Mouse (Mus musculus): ENCODE measurements around the gene Fyn. TPM values are rescaled to one million over a fixed set of nuclear protein-coding genes. Genes with fewer than 3 reads are reported as not detected.
A peak's percentile ranks its signal among the peaks of the same experiment; 100 is the strongest.

Fyn gene
- polyA plus RNA-seq, 1 experiment from 2014 or later: 34.1 TPM

DNA sequence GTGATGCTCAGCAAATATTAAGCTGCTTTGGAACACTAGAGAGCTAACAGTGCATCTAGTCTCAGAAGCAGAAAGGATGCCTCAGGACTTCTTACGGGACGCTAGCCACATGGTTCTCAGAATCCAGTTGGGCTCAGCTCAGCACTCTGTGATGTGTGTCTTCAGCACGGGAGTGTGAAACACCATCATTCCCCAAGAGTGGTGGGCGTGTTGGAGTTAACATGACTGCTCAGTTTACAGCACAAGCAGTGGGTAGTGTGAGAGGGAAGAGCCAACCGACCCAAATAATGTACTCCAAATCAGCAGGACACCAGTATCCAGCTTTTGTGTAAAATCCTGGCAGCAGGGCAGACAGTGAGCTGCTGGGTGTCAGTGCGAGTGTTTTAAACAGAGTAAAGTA lies 116.2 kb downstream of the Fyn start:
- WGBS: 36% methylated on average over 6 of the region's 6 CpGs
- ATAC-seq (ENCODE audit: insufficient number of reproducible peaks, insufficient read depth, low FRiP score, low TSS enrichment, low read depth): no peak

DNA sequence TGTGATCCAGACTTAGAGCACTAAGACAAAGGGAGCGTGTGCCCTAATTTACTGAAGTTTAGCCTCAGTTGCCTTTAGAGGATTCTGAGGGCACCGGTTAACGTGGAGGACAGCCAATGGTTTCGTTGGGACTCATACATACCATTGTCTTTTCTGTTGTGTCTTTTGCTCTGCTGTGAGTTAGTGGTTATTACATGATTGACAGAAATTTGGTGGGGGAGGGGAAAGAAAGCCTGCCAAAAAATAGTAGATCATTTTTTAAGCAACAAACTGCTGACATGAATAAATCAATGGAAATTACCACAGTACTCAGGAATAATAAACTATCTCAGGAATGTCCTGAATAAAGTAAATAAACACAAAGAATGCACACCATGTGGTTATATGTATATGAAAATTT lies 117.3 kb downstream of the Fyn start:
- 50% methylated on average over 4 of the region's 4 CpGs for WGBS
- H3K4me3 ChIP-seq: no peak overlapping the region
- H3K4me1 ChIP-seq: peaks cover 43% of the 10 kb centered on the region
- H3K36me3 ChIP-seq: 0 out of 2 replicates have a peak, but pooled peaks cover 4% of the 10 kb centered on the region
- no peak overlapping the region for H3K4me2 ChIP-seq
- H3K27me3 ChIP-seq: no peaks in the 10 kb centered on the region
- no peak overlapping the region for H3K9ac ChIP-seq
- H3K27ac ChIP-seq: peak overlapping the region; percentile 55
- ATAC-seq (ENCODE audit: insufficient number of reproducible peaks, insufficient read depth, low FRiP score, low TSS enrichment, low read depth): no peak
- H3K9me3 ChIP-seq: no peaks in the 10 kb centered on the region

More for the DNA sequence above, 116.2 kb downstream of the Fyn start:
- Histone ChIP-seq H3K4me1 (peaks cover 43% of the 10 kb centered on the region), H3K9ac (no peak overlapping the region), H3K4me3 (no peak overlapping the region), H3K27ac (peak overlapping the region; percentile 55; the same call in 1 of the 2 replicates), H3K9me3 (no peaks in the 10 kb centered on the region), H3K27me3 (no peaks in the 10 kb centered on the region), H3K4me2 (peak overlapping the region; percentile 20; the same call in 1 of the 2 replicates), H3K36me3 (0 out of 2 replicates have a peak, but pooled peaks cover 4% of the 10 kb centered on the region)

DNA sequence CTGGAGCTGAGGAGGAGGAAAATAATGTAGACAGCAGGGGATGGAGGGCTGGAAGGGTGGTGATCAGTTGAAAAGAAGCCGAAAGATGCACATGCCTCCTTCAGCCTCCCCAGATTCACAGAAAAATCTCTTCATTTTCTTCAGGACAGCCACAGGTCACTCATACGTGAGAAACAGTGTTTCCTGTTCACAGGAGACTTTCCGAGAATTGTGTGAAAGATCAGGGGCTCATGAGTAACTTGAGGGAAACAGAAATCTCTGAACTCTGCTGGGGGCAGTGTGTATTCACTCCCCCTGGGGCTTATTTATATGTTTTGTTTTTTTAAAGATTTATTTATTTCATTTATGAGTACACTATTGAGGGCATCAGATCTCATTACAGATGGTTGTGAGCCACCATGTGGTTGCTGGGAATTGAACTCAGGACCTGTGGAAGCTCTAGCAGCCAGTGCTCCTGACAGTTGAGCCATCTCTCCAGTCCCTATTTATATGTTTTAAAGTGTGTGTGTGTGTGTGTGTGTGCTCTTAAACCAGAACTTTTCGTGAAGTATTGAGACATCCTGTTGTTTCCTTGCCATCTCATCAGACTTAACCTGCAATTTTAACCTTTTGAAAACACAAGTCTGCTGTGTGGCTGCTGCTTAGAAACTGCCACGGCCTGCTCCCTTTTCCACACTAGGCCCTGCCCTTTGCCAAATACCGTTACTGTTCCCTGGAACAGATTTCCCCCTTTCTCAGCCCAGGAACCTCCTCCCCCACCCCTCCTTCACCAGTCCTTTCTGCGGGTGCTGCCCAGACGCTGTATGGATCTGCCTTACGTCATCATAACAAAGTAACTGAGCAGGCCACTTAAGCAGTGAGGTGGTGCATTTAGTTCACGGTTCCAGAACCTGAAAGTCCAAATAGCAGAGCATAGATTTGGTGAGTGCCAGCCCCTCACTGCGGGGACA lies 118.1 kb downstream of the Fyn start:
- 0 out of 2 replicates have a peak overlapping the region, but pooled peaks have one; percentile 11 for H3K9ac ChIP-seq

DNA sequence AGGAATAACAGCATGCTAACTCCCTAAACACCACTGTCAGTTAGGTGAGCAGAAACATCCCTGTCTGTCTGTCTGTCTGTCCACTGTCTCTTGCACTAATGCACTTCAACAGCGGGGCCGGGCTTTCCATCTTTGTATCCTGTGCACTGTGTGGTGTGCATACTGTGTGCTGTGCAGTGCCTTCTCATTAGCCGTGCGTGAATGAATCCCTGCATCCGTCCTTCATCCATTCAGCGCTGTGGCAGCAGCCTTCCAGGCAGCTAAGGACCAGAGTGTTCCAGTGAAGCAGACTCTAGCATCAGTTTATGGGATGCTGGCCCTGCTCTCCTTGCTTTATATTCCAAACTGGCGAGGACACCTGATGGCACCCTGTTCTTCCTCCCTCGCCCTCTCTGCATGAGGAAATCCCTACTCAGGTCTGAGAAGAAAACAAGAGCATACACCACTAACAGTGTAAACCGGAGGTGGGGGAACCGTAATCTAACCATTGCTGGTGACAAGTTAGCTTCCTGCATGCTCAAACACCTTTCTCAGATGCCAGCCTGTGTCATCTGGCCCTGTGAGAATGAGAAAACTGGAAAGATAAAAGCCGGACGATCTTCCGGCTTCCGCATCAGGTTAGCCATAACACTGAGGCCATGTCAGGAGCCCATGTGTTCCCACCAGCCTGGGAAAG lies 119.2 kb downstream of the Fyn start:
- 0 out of 2 replicates have a peak, but pooled peaks cover 4% of the 10 kb centered on the region for H3K36me3 ChIP-seq
- no peak for ATAC-seq (ENCODE audit: insufficient number of reproducible peaks, insufficient read depth, low FRiP score, low TSS enrichment, low read depth)
- no peak overlapping the region for H3K4me2 ChIP-seq
- no peak overlapping the region for H3K4me3 ChIP-seq
- 88% methylated on average over 14 of the region's 14 CpGs for WGBS
- H3K27ac ChIP-seq: no peak overlapping the region
- H3K9me3 ChIP-seq: no peaks in the 10 kb centered on the region
- no peak overlapping the region for H3K9ac ChIP-seq
- peaks cover 43% of the 10 kb centered on the region for H3K4me1 ChIP-seq
- no peaks in the 10 kb centered on the region for H3K27me3 ChIP-seq

More for the DNA sequence above, 118.1 kb downstream of the Fyn start:
- Histone ChIP-seq H3K4me3 (no peak overlapping the region), H3K27ac (peak overlapping the region; percentile 33), H3K9me3 (no peaks in the 10 kb centered on the region), H3K4me2 (no peak overlapping the region), H3K4me1 (peaks cover 43% of the 10 kb centered on the region), H3K36me3 (0 out of 2 replicates have a peak, but pooled peaks cover 4% of the 10 kb centered on the region), H3K27me3 (no peaks in the 10 kb centered on the region)
- no peak for ATAC-seq (ENCODE audit: insufficient number of reproducible peaks, insufficient read depth, low FRiP score, low TSS enrichment, low read depth)
- 41% methylated on average over 11 of the region's 11 CpGs for WGBS

DNA sequence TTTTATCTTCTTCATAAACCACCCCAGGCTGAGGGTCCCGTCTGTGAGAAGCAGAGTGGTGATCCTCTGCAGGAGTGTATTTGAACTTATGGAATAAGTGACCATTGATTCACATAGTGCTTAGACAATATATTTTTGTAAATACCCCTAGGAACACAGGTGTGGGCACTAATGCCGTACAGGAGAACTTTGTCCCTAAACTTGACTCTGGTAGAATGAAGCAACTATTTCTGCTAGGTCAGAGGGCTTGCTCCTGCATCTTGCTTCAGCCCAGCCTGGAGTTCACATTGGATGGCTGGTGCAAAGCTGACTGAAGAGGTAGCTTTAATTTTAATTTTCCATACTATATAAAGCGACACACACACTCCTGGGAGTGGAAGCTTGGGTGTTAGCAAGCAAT lies 119.9 kb downstream of the Fyn start:
- H3K4me1 ChIP-seq: peaks cover 48% of the 10 kb centered on the region
- H3K36me3 ChIP-seq: no peaks in the 10 kb centered on the region
- H3K4me2 ChIP-seq: no peak overlapping the region
- WGBS: 78% methylated on average over 3 of the region's 3 CpGs
- no peak overlapping the region for H3K9ac ChIP-seq
- no peak overlapping the region for H3K4me3 ChIP-seq
- H3K27ac ChIP-seq: no peak overlapping the region
- no peak for ATAC-seq (ENCODE audit: insufficient number of reproducible peaks, insufficient read depth, low FRiP score, low TSS enrichment, low read depth)
- no peaks in the 10 kb centered on the region for H3K27me3 ChIP-seq
- no peaks in the 10 kb centered on the region for H3K9me3 ChIP-seq

DNA sequence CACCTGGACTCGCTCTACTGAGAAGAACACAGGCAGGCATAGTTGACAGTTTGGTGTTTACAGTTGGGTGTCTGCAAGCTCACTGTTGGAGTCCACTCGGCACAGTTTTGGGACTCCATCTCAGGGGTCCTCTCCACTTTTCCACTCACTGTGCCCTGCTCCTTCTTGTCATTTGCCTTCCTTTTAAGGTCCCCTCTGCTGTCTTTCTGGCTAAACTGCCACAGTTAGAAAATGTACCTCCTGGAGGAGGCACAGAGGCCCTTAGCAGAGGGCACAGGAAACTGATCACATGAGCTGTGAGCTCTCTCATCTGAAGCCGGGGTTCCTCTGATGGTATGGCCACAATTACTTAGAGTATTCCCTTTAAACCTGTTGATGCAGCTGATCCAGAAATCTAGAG lies 120.3 kb downstream of the Fyn start:
- H3K4me2 ChIP-seq: no peak overlapping the region
- no peaks in the 10 kb centered on the region for H3K36me3 ChIP-seq
- H3K27ac ChIP-seq: no peak overlapping the region
- no peak overlapping the region for H3K4me3 ChIP-seq
- peaks cover 49% of the 10 kb centered on the region for H3K4me1 ChIP-seq
- no peaks in the 10 kb centered on the region for H3K9me3 ChIP-seq
- H3K9ac ChIP-seq: no peak overlapping the region
- no peak for ATAC-seq (ENCODE audit: insufficient number of reproducible peaks, insufficient read depth, low FRiP score, low TSS enrichment, low read depth)
- 82% methylated on average over 3 of the region's 3 CpGs for WGBS
- no peaks in the 10 kb centered on the region for H3K27me3 ChIP-seq

DNA sequence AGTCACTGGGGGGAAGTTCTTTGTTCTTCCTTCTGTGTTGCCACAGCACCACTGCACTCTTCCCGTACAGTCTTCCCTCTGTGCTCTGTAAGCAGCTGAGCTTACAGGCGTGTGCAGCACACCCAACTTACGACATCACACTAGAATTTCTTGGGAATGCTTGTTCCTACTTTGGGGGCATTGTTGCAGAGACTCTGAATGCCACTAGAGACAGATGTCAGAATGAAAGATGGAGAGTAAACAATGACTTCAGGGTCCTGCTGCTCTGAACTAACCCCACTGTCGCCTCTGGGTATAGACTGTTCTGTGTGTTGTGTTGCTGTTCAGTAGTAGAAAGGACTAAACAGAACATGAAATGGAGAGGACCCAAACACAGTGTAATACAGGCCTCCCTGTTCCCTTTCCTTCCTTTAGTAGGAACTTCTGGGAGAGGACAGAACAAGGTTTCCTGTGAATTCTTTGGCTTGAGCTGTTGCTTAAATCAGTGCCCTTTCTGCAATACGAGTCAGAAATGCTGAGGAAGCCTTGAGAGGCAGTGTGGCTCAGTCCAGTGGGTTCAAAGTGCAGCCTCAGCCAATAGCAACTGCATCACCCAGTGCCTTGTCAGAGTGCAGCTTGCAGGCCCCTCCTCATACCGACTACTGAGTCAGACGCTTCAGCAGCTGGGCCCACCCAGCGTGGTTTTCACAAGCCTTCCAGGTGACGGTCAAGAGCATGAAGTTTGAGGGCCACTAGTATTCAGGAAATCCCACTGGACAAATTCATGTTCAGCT lies 121.9 kb downstream of the Fyn start:
- no peak overlapping the region for H3K4me3 ChIP-seq
- no peak for ATAC-seq (ENCODE audit: insufficient number of reproducible peaks, insufficient read depth, low FRiP score, low TSS enrichment, low read depth)
- no peak overlapping the region for H3K4me2 ChIP-seq
- 79% methylated on average over 9 of the region's 9 CpGs for WGBS
- H3K9ac ChIP-seq: no peak overlapping the region
- H3K27me3 ChIP-seq: no peaks in the 10 kb centered on the region
- peaks cover 41% of the 10 kb centered on the region for H3K4me1 ChIP-seq
- 0 out of 2 replicates have a peak, but pooled peaks cover 2% of the 10 kb centered on the region for H3K36me3 ChIP-seq
- no peak overlapping the region for H3K27ac ChIP-seq
- H3K9me3 ChIP-seq: no peaks in the 10 kb centered on the region

DNA sequence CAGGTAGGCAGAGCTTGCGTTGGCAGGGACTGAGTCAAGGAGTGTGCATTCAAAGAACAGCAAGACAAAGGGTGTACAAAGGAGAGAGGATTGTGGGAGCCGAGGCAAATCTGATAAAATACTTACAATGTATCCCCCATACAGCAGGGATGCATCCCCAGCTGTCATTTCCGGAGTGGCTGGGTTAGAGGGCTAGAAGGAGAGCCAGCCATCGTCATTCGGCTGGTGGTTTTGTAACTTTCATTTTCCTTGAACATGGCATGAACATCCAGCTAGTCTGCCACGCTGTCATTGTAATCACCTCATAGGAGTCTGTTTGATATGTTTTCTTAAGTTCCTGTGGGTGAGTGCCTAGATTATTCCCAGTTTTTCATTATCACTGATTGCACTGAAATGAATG lies 123.5 kb downstream of the Fyn start:
- ATAC-seq (ENCODE audit: insufficient number of reproducible peaks, insufficient read depth, low FRiP score, low TSS enrichment, low read depth): no peak
- Histone ChIP-seq H3K4me3 (no peak overlapping the region), H3K27ac (no peak overlapping the region), H3K27me3 (no peaks in the 10 kb centered on the region), H3K4me1 (peaks cover 27% of the 10 kb centered on the region), H3K9me3 (no peaks in the 10 kb centered on the region), H3K9ac (no peak overlapping the region), H3K4me2 (no peak overlapping the region), H3K36me3 (0 out of 2 replicates have a peak, but pooled peaks cover 2% of the 10 kb centered on the region)
- WGBS: 87% methylated on average over 6 of the region's 6 CpGs

DNA sequence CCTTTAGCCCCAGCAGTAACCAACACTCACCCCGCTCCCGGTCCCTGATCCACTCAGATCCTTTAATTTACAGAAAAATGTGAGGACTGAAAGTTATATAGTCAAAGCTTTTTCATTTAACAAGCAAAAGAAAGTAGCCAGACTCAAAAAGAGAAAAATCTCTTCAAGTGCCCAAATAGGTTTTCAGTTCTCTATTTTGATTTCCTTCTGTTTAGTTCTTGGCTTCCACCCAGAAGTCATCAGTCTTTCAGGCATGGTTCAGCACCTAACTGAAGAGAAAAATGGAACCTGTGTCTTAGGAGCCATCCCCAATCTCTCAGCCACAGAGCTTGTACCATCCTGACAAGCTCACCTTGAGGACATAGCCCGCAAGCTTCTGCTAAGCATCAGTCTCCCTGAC lies 124.4 kb downstream of the Fyn start:
- H3K4me2 ChIP-seq: no peak overlapping the region
- no peak for ATAC-seq (ENCODE audit: insufficient number of reproducible peaks, insufficient read depth, low FRiP score, low TSS enrichment, low read depth)
- WGBS: 97% methylated on average over 3 of the region's 3 CpGs
- peaks cover 19% of the 10 kb centered on the region; the same call in 1 of the 2 replicates for H3K4me1 ChIP-seq
- H3K36me3 ChIP-seq: 0 out of 2 replicates have a peak, but pooled peaks cover 2% of the 10 kb centered on the region
- H3K27ac ChIP-seq: no peak overlapping the region
- H3K27me3 ChIP-seq: no peaks in the 10 kb centered on the region
- no peak overlapping the region for H3K9ac ChIP-seq
- H3K4me3 ChIP-seq: no peak overlapping the region
- H3K9me3 ChIP-seq: no peaks in the 10 kb centered on the region

DNA sequence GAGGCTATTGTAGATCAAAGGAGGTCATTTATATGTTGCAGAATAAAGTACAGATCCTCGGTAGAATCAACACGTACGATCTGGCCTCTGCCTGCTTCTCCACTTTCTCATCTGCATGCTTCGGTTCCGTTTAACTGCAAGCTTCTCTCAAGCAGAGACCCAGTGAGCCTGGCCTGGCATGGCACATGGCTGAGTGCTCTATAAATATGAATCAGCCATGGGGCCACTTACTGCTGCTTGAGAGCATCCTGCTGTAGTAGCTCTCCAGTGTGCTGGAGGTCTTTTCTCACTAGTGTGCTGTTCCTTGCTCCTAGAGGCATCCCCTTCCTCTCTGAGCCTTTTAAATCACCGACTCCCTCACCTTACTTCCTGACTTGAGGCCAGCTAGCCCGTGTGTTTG lies 130.0 kb downstream of the Fyn start:
- no peak overlapping the region for H3K9ac ChIP-seq
- H3K4me1 ChIP-seq: peaks cover 26% of the 10 kb centered on the region
- no peaks in the 10 kb centered on the region for H3K27me3 ChIP-seq
- H3K9me3 ChIP-seq: no peaks in the 10 kb centered on the region
- 0 out of 2 replicates have a peak, but pooled peaks cover 2% of the 10 kb centered on the region for H3K36me3 ChIP-seq
- H3K27ac ChIP-seq: no peak overlapping the region
- no peak overlapping the region for H3K4me2 ChIP-seq
- H3K4me3 ChIP-seq: no peak overlapping the region
- no peak for ATAC-seq (ENCODE audit: insufficient number of reproducible peaks, insufficient read depth, low FRiP score, low TSS enrichment, low read depth)
- 61% methylated on average over 7 of the region's 7 CpGs for WGBS

DNA sequence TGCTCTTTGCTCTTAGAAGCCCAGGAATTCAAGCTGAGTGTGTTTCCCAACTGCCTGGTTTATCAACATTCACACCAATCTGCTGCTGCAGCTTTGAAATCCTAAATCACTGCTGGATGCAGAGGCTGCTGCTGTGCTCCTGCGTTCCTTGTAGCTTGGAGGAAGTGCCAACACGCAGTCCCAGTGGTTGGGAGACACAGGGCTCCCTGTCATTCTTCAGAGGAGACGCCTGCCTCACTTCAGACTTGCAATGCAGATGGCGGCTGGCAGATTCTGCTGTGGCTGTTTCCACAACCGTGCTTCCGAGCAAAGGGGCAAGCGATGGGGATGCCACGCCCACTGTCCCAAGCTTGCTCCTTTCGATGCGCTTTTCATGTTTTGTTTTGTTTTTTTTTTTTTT lies 132.9 kb downstream of the Fyn start:
- no peak overlapping the region for H3K27ac ChIP-seq
- no peak overlapping the region for H3K4me3 ChIP-seq
- WGBS: 74% methylated on average over 10 of the region's 10 CpGs
- H3K9me3 ChIP-seq: no peaks in the 10 kb centered on the region
- peaks cover 37% of the 10 kb centered on the region for H3K4me1 ChIP-seq
- H3K9ac ChIP-seq: no peak overlapping the region
- no peaks in the 10 kb centered on the region for H3K27me3 ChIP-seq
- H3K36me3 ChIP-seq: no peaks in the 10 kb centered on the region
- no peak for ATAC-seq (ENCODE audit: insufficient number of reproducible peaks, insufficient read depth, low FRiP score, low TSS enrichment, low read depth)
- no peak overlapping the region for H3K4me2 ChIP-seq

Data from embryonic facial prominence, embryonic 13.5 days (tissue).